Comparison of ENCODE assay signal across 18 mouse cellular contexts in the genomic region with DNA sequence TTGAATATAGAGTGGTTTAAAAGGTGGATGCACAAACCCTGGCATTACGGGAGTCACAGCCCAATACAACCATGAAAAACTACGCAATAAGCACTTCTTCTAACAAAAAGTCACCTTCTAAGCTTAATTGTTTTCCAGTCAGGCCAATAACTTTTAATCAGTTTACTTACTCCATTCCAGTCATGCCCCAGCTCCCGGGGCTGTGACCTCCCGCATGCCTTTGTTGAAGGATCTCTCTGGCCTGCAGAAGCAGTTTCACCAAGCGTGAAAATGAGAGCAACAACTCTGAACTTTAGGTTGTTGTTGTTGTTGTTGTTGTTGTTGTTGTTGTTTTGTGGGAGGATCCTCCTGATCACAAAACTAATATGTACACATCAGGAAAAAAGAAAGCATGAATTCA. TPM values are rescaled to one million over a fixed set of nuclear protein-coding genes. Genes with fewer than 3 reads are reported as not detected.
A peak's percentile ranks its signal among the peaks of the same experiment; 100 is the strongest.
DNase-seq lines count a peak whose midpoint lies in the region; ATAC-seq and TF ChIP-seq lines count a peak whose summit lies in the region.
"Had no signal": no experiment of that assay in that cellular context is flagged by ENCODE, and none has a peak within 500 bp of the region (broad histone marks: within the 10 kb centered on the region; RNA-seq: fewer than 3 reads in every experiment).

No protein-coding gene starts in this region.

- H3K36me3 ChIP-seq in kidney, postnatal 0 days (ENCODE audit: insufficient read depth, low read length), result no peaks in the 10 kb centered on the region
- no peaks in the 10 kb centered on the region for H3K36me3 ChIP-seq in forebrain, embryonic 15.5 days
- H3K36me3 ChIP-seq: embryonic facial prominence, embryonic 10.5 days; heart, embryonic 10.5 days; hindbrain, embryonic 10.5 days had no signal

- peak overlapping the region; percentile 58 for H3K27ac ChIP-seq in kidney, postnatal 0 days
- H3K27ac ChIP-seq in forebrain, embryonic 15.5 days (replicated peaks), result no peak overlapping the region
- H3K27ac ChIP-seq: embryonic facial prominence, embryonic 10.5 days; forebrain, embryonic 13.5 days; heart, embryonic 10.5 days; hindbrain, embryonic 10.5 days; hindbrain, embryonic 14.5 days had no signal

- DNase-seq in kidney, adult 18-20 months, result peak; percentile 51
- peak; percentile 60 to 71 for DNase-seq in kidney, adult 8-10 months
- peak; percentile 37 for DNase-seq in kidney, postnatal 0 days (ENCODE audit: low spot score)
- peak; percentile 68 to 70 for DNase-seq in kidney, postnatal 36 days
- no peak for DNase-seq in thymus, adult 18-20 months
- DNase-seq in heart, adult 18-20 months, result no peak
- DNase-seq: adrenal gland, postnatal 10 days; cerebellum, adult 11 months; cerebellum, adult 9-10 months; gastrocnemius, postnatal 36 days; heart, adult 11 months; heart, postnatal 14 days had no signal

- WGBS in kidney, postnatal 0 days, result 30% methylated on average over 5 of the region's 5 CpGs
- WGBS in forebrain, embryonic 15.5 days, result 60% methylated on average over 5 of the region's 5 CpGs

- peaks cover 4% of the 10 kb centered on the region; the same call in 1 of the 2 replicates for H3K4me1 ChIP-seq in kidney, postnatal 0 days (replicated peaks; ENCODE audit: insufficient read depth, low read length)
- no peaks in the 10 kb centered on the region for H3K4me1 ChIP-seq in forebrain, embryonic 15.5 days
- H3K4me1 ChIP-seq: embryonic facial prominence, embryonic 10.5 days; forebrain, embryonic 13.5 days; hindbrain, embryonic 10.5 days had no signal

- no peak overlapping the region for H3K9ac ChIP-seq in kidney, postnatal 0 days (ENCODE audit: low read depth, low read length)
- no peak overlapping the region for H3K9ac ChIP-seq in forebrain, embryonic 15.5 days (replicated peaks)
- H3K9ac ChIP-seq: forebrain, embryonic 13.5 days; hindbrain, embryonic 14.5 days had no signal

- peak; percentile 36; the same call in 1 of the 2 replicates for ATAC-seq in kidney, postnatal 0 days (replicated peaks; ENCODE audit: low FRiP score, low read depth)
- ATAC-seq in forebrain, embryonic 15.5 days (replicated peaks), result no peak
- ATAC-seq: forebrain, embryonic 13.5 days had no signal

- no peak for TF ChIP-seq CTCF in kidney, postnatal 0 days (IDR thresholded peaks at IDR 0.05; ENCODE audit: low read depth)

- H3K27me3 ChIP-seq in kidney, postnatal 0 days (ENCODE audit: insufficient read depth, low read length), result no peaks in the 10 kb centered on the region
- no peaks in the 10 kb centered on the region for H3K27me3 ChIP-seq in forebrain, embryonic 15.5 days
- H3K27me3 ChIP-seq: forebrain, embryonic 13.5 days had no signal

- H3K4me3 ChIP-seq in kidney, postnatal 0 days (replicated peaks; ENCODE audit: low read depth, low read length), result no peak overlapping the region
- H3K4me3 ChIP-seq in forebrain, embryonic 15.5 days, result no peak overlapping the region
- H3K4me3 ChIP-seq: embryonic facial prominence, embryonic 10.5 days; forebrain, embryonic 13.5 days; heart, embryonic 10.5 days; hindbrain, embryonic 10.5 days had no signal

- no peak overlapping the region for H3K4me2 ChIP-seq in kidney, postnatal 0 days (ENCODE audit: low read length)
- no peak overlapping the region for H3K4me2 ChIP-seq in forebrain, embryonic 15.5 days (replicated peaks)
- H3K4me2 ChIP-seq: forebrain, embryonic 13.5 days; hindbrain, embryonic 14.5 days had no signal

- H3K9me3 ChIP-seq in kidney, postnatal 0 days (replicated peaks; ENCODE audit: low read length), result no peaks in the 10 kb centered on the region
- H3K9me3 ChIP-seq in forebrain, embryonic 15.5 days, result no peaks in the 10 kb centered on the region
- H3K9me3 ChIP-seq: embryonic facial prominence, embryonic 10.5 days; forebrain, embryonic 13.5 days; heart, embryonic 10.5 days; hindbrain, embryonic 10.5 days had no signal

RNA-seq across cellular contexts. Expression of gene 0610040J01Rik, which starts 21.8 kb away (rescaled TPM):
- 53.4 and 59.8 TPM in 2 replicates for polyA plus RNA-seq in kidney, postnatal 0 days (2015; fragmentation: Nextera tagmentation; extraction: Ambion mirVana)
- polyA plus RNA-seq in forebrain, embryonic 15.5 days (2015; fragmentation: Nextera tagmentation; extraction: Ambion mirVana), result 3.9 and 4.1 TPM in 2 replicates
- total RNA-seq in heart, adult 18-20 months (2021), result 1 to 10 TPM; 3.7 to 4.4 TPM

Comparison
In these comparisons a context has a peak if more than half of its experiments do, and no peak if none do; other contexts are left out.
1. DNase-seq: peak in kidney, adult 18-20 months (single experiment), kidney, adult 8-10 months (2 of 2), kidney, postnatal 0 days (single experiment) and kidney, postnatal 36 days (2 of 2); none in thymus, adult 18-20 months (0 of 2) and heart, adult 18-20 months (0 of 2).
2. RNA of gene 0610040J01Rik, which starts 21.8 kb away (polyA plus RNA-seq): 53.4 to 59.8 TPM in kidney, postnatal 0 days; 3.9 to 4.1 TPM in forebrain, embryonic 15.5 days; every median in the first group is over 10 times any median in the second.